Mouse (Mus musculus) megakaryocyte, embryonic 14.5 days (primary cell): ENCODE results near the gene Gpr176.

Experiments used
- FLI1 ChIP-seq: IDR thresholded peaks from 2 replicates; pipeline ENCODE4 v1.6.1; 2012; ENCODE audit warnings: low read length, inconsistent platforms, mixed read lengths
- GATA1 ChIP-seq: IDR thresholded peaks from 3 replicates; pipeline ENCODE4 v1.6.1; 2012; ENCODE audit warnings: mixed read lengths, low read length, inconsistent platforms, borderline replicate concordance

- TF ChIP-seq GATA1 (no peak), FLI1 (no peak)
These were observed 144.6 kb downstream of the Gpr176 start for GRCm38 (mm10) chr2:118228486-118229079.
